Mouse (Mus musculus): ENCODE measurements around the gene Alg14.

DNA sequence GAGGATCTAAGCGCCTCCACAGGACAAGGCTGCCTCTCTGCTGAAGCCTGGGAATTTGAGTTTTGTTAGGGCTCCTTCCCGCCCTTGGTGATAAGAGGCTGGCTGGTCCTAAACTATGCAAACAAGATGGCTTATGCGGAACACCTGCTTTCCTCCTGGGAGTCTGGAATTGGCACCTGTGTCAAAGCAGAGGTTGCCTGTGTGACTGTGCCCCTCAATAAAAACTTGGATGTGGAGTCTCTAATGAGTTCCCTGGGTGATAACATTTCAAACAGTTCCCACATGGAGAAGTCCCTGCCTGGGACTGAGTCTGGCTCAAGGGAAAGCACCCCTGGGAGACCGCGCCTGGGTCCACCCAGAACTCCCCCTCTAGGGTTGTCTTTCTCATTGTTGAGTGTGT lies 113.5 kb downstream of the Alg14 start:
- TF ChIP-seq CTCF (IDR thresholded peaks at IDR 0.05; ENCODE audit: low read depth, low read length) (no peak), POLR2A (IDR thresholded peaks at IDR 0.05; ENCODE audit: borderline replicate concordance, low read depth, low read length) (no peak)
